Mouse (Mus musculus) myocyte (in vitro differentiated cells): ENCODE measurements around the gene Zfp652.

Experiments used
- CEBPB ChIP-seq: IDR thresholded peaks from 2 replicates; pipeline ENCODE4 v1.6.1; 2011; ENCODE audit warnings: mild to moderate bottlenecking, moderate library complexity; ENCODE audit not compliant: poor library complexity, insufficient read depth, severe bottlenecking
- E2F4 ChIP-seq: IDR thresholded peaks from one replicate; pipeline ENCODE4 v1.6.1; 2011; ENCODE audit warnings: mild to moderate bottlenecking, control low read depth, moderate library complexity; ENCODE audit not compliant: insufficient read depth
- MAX ChIP-seq: IDR thresholded peaks from one replicate; pipeline ENCODE4 v1.6.1; 2011; ENCODE audit warnings: low read depth, mild to moderate bottlenecking, control low read depth
- MYOD1 ChIP-seq, 3 experiments: IDR thresholded peaks; one replicate each; pipeline ENCODE4 v1.6.1; 2011; ENCODE audit warnings: control low read depth in 2 of 3, low read depth in 2 of 3, mild to moderate bottlenecking in 2 of 3, moderate library complexity in 1 of 3; ENCODE audit not compliant: insufficient read length in 2 of 3, control insufficient read depth in 1 of 3
- MYOG ChIP-seq, 3 experiments: IDR thresholded peaks; one replicate each; pipeline ENCODE4 v1.6.1; 2011; ENCODE audit warnings: control low read depth in 2 of 3, low read depth in 2 of 3, mild to moderate bottlenecking in 2 of 3; ENCODE audit not compliant: insufficient read length in 2 of 3, control insufficient read depth in 1 of 3, insufficient read depth in 1 of 3
- POLR2A ChIP-seq: IDR thresholded peaks from one replicate; pipeline ENCODE4 v1.6.1; 2011; ENCODE audit warnings: low read depth, mild to moderate bottlenecking, control low read depth, moderate library complexity; ENCODE audit not compliant: insufficient read length
- POLR2AphosphoS2 ChIP-seq: IDR thresholded peaks from one replicate; pipeline ENCODE4 v1.6.1; 2011; ENCODE audit warnings: low read depth, control low read depth; ENCODE audit not compliant: insufficient read length
- TCF12 ChIP-seq: IDR thresholded peaks from one replicate; pipeline ENCODE4 v1.6.1; 2011; ENCODE audit warnings: mild to moderate bottlenecking, control low read depth; ENCODE audit not compliant: poor library complexity, insufficient read depth, severe bottlenecking
- USF1 ChIP-seq: IDR thresholded peaks from one replicate; pipeline ENCODE4 v1.6.1; 2011; ENCODE audit warnings: low read depth, mild to moderate bottlenecking, control low read depth, moderate library complexity

DNA sequence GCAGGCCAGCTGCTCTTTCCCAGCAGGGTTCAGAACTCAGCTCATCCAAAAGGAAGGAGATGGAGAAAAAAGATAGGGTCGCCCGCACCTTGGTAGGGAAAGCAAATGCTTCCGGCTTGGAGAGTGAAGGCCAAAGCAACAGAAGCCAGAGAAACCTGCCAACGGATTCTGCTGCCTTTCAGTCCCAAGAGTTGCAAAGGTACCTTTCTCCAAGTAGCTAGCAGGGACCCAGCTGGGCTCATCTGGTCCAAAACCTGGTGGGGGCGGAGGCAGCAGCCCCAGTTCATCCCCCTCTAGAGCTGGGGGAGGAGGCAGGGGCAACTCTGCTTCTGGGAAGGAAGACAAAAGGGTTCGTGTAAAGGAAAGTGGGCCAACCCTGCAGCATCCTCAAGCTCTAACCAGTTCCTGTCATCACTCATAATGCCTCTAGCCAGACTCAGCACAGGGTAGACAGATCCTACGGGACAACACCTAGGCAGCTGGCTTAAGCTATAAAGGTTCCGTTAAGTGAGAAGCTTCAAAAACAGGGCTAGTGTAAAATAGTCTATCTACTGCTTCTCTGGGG lies 120.6 kb downstream of the Zfp652 start:
- TF ChIP-seq POLR2A (no peak), TCF12 (no peak), POLR2AphosphoS2 (no peak), MYOD1 (IDR thresholded peaks at IDR 0.05; ENCODE audit: control insufficient read depth in 1 of 3, insufficient read length in 2 of 3, low read depth in 2 of 3) (no peak), MYOG (IDR thresholded peaks at IDR 0.05; ENCODE audit: control insufficient read depth in 1 of 3, insufficient read depth in 1 of 3, insufficient read length in 2 of 3, low read depth in 2 of 3) (no peak), MAX (no peak), E2F4 (no peak), USF1 (no peak), CEBPB (no peak)
